Mouse (Mus musculus): ENCODE results near the gene Meiob. TPM values are rescaled to one million over a fixed set of nuclear protein-coding genes. Genes with fewer than 3 reads are reported as not detected.

Meiob gene
- polyA plus RNA-seq, 1 experiment: not detected

DNA sequence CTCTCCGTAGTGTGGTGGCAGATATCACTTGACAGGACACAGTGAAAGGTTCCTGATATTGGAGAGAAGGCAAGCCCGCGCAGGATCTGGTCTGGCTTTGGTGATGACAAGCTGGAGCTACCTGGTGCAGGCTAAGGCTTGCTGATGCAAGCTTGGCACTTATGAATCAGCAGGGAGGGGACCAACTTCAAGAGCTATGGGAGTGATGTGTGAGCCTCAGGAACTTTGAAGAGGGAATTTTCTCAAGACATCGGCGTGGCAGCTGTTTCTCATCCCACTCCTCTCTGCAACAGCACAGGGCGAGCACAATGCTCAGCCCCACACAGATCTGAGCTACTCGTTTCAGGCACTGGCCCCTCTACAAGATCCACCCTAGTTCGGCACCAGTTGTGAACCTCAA is 35.8 kb downstream of the Meiob start, which contains the start of gene Hagh:
Gene Hagh (plus strand): TSS at position 302 of the 400 bp plus-strand sequence.
- no peak within 1 kb of the TSS for H3K27ac ChIP-seq (ENCODE audit: insufficient read depth, low read length)
- H3K4me3 ChIP-seq (replicated peaks; ENCODE audit: insufficient read depth, low read depth, low read length): no peak within 1 kb of the TSS
- no peaks in the 10 kb centered on the region for H3K27me3 ChIP-seq (ENCODE audit: control insufficient read depth, insufficient read depth, low read length)
- DNase-seq: no peak
- no peak for TF ChIP-seq CTCF (IDR thresholded peaks at IDR 0.05; ENCODE audit: borderline replicate concordance, insufficient read depth, low read depth, low read length)
- no peak for TF ChIP-seq POLR2A (IDR thresholded peaks at IDR 0.05; ENCODE audit: borderline replicate concordance, insufficient read depth, low read length)
- WGBS: 68% methylated on average over 8 of the region's 8 CpGs
- no peaks in the 10 kb centered on the region for H3K4me1 ChIP-seq (ENCODE audit: control insufficient read depth, insufficient read depth, low read length)

DNA sequence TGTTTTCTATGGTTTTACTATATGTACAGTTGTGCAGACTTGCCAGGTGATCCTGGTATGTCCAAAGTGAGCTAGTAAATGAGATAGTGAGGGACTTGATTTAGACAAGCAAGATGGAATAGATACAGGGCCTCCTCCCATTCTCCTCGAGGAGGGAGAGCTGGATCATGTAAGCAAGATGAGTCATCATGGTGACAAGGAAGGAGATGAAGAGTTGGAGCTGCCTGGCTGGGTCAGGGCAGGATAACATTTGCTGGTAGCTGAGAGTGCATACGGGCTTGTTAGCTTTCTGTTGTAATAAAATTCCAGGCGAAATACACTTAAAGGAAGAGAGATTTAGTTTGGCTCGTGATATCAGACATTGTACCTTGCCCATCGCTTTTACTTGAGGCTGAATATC is 36.3 kb downstream of the Meiob start:
- Histone ChIP-seq H3K4me1 (ENCODE audit: control insufficient read depth, insufficient read depth, low read length) (no peaks in the 10 kb centered on the region), H3K27me3 (ENCODE audit: control insufficient read depth, insufficient read depth, low read length) (no peaks in the 10 kb centered on the region), H3K4me3 (replicated peaks; ENCODE audit: insufficient read depth, low read depth, low read length) (no peak overlapping the region), H3K27ac (ENCODE audit: insufficient read depth, low read length) (no peak overlapping the region)
- WGBS: 67% methylated on average over 5 of the region's 5 CpGs
- TF ChIP-seq POLR2A (IDR thresholded peaks at IDR 0.05; ENCODE audit: borderline replicate concordance, insufficient read depth, low read length): no peak
- TF ChIP-seq CTCF (IDR thresholded peaks at IDR 0.05; ENCODE audit: borderline replicate concordance, insufficient read depth, low read depth, low read length): no peak
- no peak for DNase-seq

GRCm38 (mm10) chr17:24841133-24841532 is 37.0 kb downstream of the Meiob start:
- H3K4me1 ChIP-seq (ENCODE audit: control insufficient read depth, insufficient read depth, low read length): no peaks in the 10 kb centered on the region
- no peak overlapping the region for H3K27ac ChIP-seq (ENCODE audit: insufficient read depth, low read length)
- WGBS: 39% methylated on average over 4 of the region's 4 CpGs
- DNase-seq: peak; percentile 51 to 58
- no peaks in the 10 kb centered on the region for H3K27me3 ChIP-seq (ENCODE audit: control insufficient read depth, insufficient read depth, low read length)
- no peak overlapping the region for H3K4me3 ChIP-seq (replicated peaks; ENCODE audit: insufficient read depth, low read depth, low read length)
- TF ChIP-seq POLR2A (IDR thresholded peaks at IDR 0.05; ENCODE audit: borderline replicate concordance, insufficient read depth, low read length) (no peak), CTCF (IDR thresholded peaks at IDR 0.05; ENCODE audit: borderline replicate concordance, insufficient read depth, low read depth, low read length) (peak; percentile 70)

DNA sequence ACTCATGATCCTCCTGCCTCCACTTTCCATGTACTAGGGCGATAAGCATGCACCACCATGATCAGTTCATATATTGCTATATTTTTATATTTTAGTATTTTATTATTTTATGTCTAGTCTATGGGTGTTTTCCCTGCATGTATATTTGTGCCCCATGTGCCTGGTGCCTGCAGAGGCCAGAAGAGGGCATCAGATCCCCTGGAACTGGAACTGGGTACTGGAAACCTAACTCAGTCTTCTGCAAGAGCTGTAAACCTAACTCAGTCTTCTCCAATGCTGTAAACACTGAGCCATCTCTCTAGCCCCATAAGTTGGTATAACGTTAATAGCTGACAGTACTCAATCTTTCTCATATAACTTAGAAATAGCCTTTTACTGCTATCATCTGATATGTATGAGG is 38.5 kb downstream of the Meiob start:
- H3K27me3 ChIP-seq (ENCODE audit: control insufficient read depth, insufficient read depth, low read length): no peaks in the 10 kb centered on the region
- H3K4me3 ChIP-seq (replicated peaks; ENCODE audit: insufficient read depth, low read depth, low read length): no peak overlapping the region
- H3K4me1 ChIP-seq (ENCODE audit: control insufficient read depth, insufficient read depth, low read length): no peaks in the 10 kb centered on the region
- DNase-seq: no peak
- TF ChIP-seq POLR2A (IDR thresholded peaks at IDR 0.05; ENCODE audit: borderline replicate concordance, insufficient read depth, low read length) (no peak), CTCF (IDR thresholded peaks at IDR 0.05; ENCODE audit: borderline replicate concordance, insufficient read depth, low read depth, low read length) (no peak)
- 65% methylated on average over 2 of the region's 2 CpGs for WGBS
- H3K27ac ChIP-seq (ENCODE audit: insufficient read depth, low read length): no peak overlapping the region

DNA sequence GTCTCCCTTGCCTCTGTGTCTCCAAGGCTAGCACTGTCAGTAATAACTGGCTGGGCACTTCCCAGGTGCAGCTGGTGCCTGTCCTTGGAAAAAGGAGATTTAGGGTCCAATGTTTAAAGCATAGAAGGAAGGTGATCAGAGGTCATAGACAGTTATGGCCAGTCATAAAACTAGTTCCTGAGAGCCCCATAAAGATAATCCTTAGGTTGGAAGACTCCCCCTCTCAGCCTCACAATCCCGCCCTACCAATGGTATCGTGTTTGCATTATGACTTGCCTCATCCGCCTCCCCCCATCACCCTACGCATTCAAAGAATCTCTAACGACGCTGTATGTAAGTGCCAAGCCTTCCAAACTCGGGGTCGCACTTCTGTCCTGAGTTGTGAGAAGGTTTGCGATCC is 40.4 kb downstream of the Meiob start:
- Histone ChIP-seq H3K27ac (ENCODE audit: insufficient read depth, low read length) (no peak overlapping the region), H3K4me3 (replicated peaks; ENCODE audit: insufficient read depth, low read depth, low read length) (no peak overlapping the region), H3K27me3 (ENCODE audit: control insufficient read depth, insufficient read depth, low read length) (no peaks in the 10 kb centered on the region), H3K4me1 (ENCODE audit: control insufficient read depth, insufficient read depth, low read length) (no peaks in the 10 kb centered on the region)
- no peak for DNase-seq
- TF ChIP-seq CTCF (IDR thresholded peaks at IDR 0.05; ENCODE audit: borderline replicate concordance, insufficient read depth, low read depth, low read length): no peak
- TF ChIP-seq POLR2A (IDR thresholded peaks at IDR 0.05; ENCODE audit: borderline replicate concordance, insufficient read depth, low read length): no peak
- 66% methylated on average over 9 of the region's 9 CpGs for WGBS

DNA sequence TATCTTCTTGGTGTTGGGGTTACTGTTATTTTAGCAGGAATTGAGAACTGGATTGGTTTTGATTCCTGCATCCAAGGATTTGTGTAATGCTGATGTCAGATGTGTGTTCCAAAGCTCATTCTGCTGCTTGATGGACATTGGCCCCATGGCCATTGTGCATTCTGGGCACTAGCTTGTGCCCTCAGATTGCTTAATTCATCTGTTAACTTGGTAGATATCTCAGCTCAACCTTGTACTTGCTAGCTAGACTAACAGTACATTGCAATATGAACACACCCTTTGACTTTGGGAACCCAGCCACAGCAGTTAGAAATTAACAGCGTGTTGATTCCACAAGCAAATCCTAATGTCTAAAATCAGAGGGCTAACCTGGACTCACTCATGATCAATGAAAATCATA is 43.3 kb downstream of the Meiob start:
- Histone ChIP-seq H3K4me3 (replicated peaks; ENCODE audit: insufficient read depth, low read depth, low read length) (no peak overlapping the region), H3K27me3 (ENCODE audit: control insufficient read depth, insufficient read depth, low read length) (no peaks in the 10 kb centered on the region), H3K4me1 (ENCODE audit: control insufficient read depth, insufficient read depth, low read length) (no peaks in the 10 kb centered on the region), H3K27ac (ENCODE audit: insufficient read depth, low read length) (no peak overlapping the region)
- WGBS: 91% methylated on average over 1 of the region's 1 CpGs
- no peak for DNase-seq
- no peak for TF ChIP-seq CTCF (IDR thresholded peaks at IDR 0.05; ENCODE audit: borderline replicate concordance, insufficient read depth, low read depth, low read length)
- TF ChIP-seq POLR2A (IDR thresholded peaks at IDR 0.05; ENCODE audit: borderline replicate concordance, insufficient read depth, low read length): no peak

- DNase-seq: no peak
- no peak overlapping the region for H3K27ac ChIP-seq (ENCODE audit: insufficient read depth, low read length)
- no peaks in the 10 kb centered on the region for H3K27me3 ChIP-seq (ENCODE audit: control insufficient read depth, insufficient read depth, low read length)
- no peak for TF ChIP-seq CTCF (IDR thresholded peaks at IDR 0.05; ENCODE audit: borderline replicate concordance, insufficient read depth, low read depth, low read length)
- no peak for TF ChIP-seq POLR2A (IDR thresholded peaks at IDR 0.05; ENCODE audit: borderline replicate concordance, insufficient read depth, low read length)
- no peaks in the 10 kb centered on the region for H3K4me1 ChIP-seq (ENCODE audit: control insufficient read depth, insufficient read depth, low read length)
- no peak overlapping the region for H3K4me3 ChIP-seq (replicated peaks; ENCODE audit: insufficient read depth, low read depth, low read length)
These were observed 44.5 kb downstream of the Meiob start for GRCm38 (mm10) chr17:24848600-24849031.

GRCm38 (mm10) chr17:24849733-24850064 is 45.6 kb downstream of the Meiob start:
- Histone ChIP-seq H3K27me3 (ENCODE audit: control insufficient read depth, insufficient read depth, low read length) (no peaks in the 10 kb centered on the region), H3K4me3 (replicated peaks; ENCODE audit: insufficient read depth, low read depth, low read length) (peak overlapping the region; percentile 69), H3K27ac (ENCODE audit: insufficient read depth, low read length) (peak overlapping the region; percentile 92), H3K4me1 (ENCODE audit: control insufficient read depth, insufficient read depth, low read length) (no peaks in the 10 kb centered on the region)
- TF ChIP-seq CTCF (IDR thresholded peaks at IDR 0.05; ENCODE audit: borderline replicate concordance, insufficient read depth, low read depth, low read length) (peak; percentile 23; the same call in 1 of the 2 replicates), POLR2A (IDR thresholded peaks at IDR 0.05; ENCODE audit: borderline replicate concordance, insufficient read depth, low read length) (no peak)
- under 1% methylated on average over 21 of the region's 21 CpGs for WGBS
- no peak for DNase-seq
